Mouse (Mus musculus) hindbrain, embryonic 15.5 days (tissue): ENCODE measurements around the gene Ubash3b. TPM values are rescaled to one million over a fixed set of nuclear protein-coding genes. Genes with fewer than 3 reads are reported as not detected.

Experiments
- ATAC-seq: fragments of 200-750 bp; cut with Nextera tagmentation; 2 replicates; pipeline ENCODE4 v1.8.0; 2017; ENCODE audit warnings: low read depth, moderate number of reproducible peaks, moderate TSS enrichment; ENCODE audit not compliant: low FRiP score
- H3K27ac ChIP-seq: fragments of 300-500 bp; sonication (generic); replicated peaks from 2 replicates; pipeline ENCODE4 v1.5.1; 2015; ENCODE audit warnings: mild to moderate bottlenecking, inconsistent platforms
- H3K27me3 ChIP-seq: fragments of 300-500 bp; sonication (generic); 2 replicates; pipeline ENCODE4 v1.6.1; 2015; ENCODE audit warnings: control low read depth, inconsistent platforms
- H3K36me3 ChIP-seq: fragments of 300-500 bp; sonication (generic); 2 replicates; pipeline ENCODE4 v1.6.1; 2015; ENCODE audit warnings: control low read depth, inconsistent platforms
- H3K4me1 ChIP-seq: fragments of 300-500 bp; sonication (generic); replicated peaks from 2 replicates; pipeline ENCODE4 v1.6.1; 2015; ENCODE audit warnings: control low read depth, inconsistent platforms
- H3K4me2 ChIP-seq: fragments of 300-500 bp; sonication (generic); 2 replicates; pipeline ENCODE4 v1.6.1; 2015; ENCODE audit warnings: moderate library complexity, mild to moderate bottlenecking, inconsistent platforms
- H3K4me3 ChIP-seq: fragments of 300-500 bp; sonication (generic); 2 replicates; pipeline ENCODE4 v1.5.1; 2015; ENCODE audit warnings: mild to moderate bottlenecking, inconsistent platforms
- H3K9ac ChIP-seq: fragments of 300-500 bp; sonication (generic); 2 replicates; pipeline ENCODE4 v1.6.1; 2015; ENCODE audit warnings: inconsistent platforms
- H3K9me3 ChIP-seq: fragments of 300-500 bp; sonication (generic); 2 replicates; pipeline ENCODE4 v1.6.1; 2016; ENCODE audit warnings: control low read depth, inconsistent platforms
- WGBS: fragments of 180-500 bp; shearing (Covaris S2); methylation state at CpG from one replicate; pipeline ENCODE4 v1.1.7; 2015; 5-methylcytosine and 5-hydroxymethylcytosine counted together
- polyA plus RNA-seq: library from polyadenylated mRNA; unstranded; fragments of >200 nt; fragmentation: Nextera tagmentation; extraction: Ambion mirVana; gene quantifications from 2 replicates; pipeline ENCODE4 v1.2.1, GENCODE M21; 2015

Ubash3b gene
- polyA plus RNA-seq, 1 experiment from 2014 or later, result 27.3 TPM

GRCm38 (mm10) chr9:41041404-41041803, 120.1 kb downstream of the Ubash3b start:
- Histone ChIP-seq H3K4me1 (no peaks in the 10 kb centered on the region), H3K4me3 (no peak overlapping the region), H3K36me3 (peaks cover 17% of the 10 kb centered on the region), H3K27me3 (no peaks in the 10 kb centered on the region), H3K27ac (no peak overlapping the region), H3K9ac (no peak overlapping the region), H3K4me2 (no peak overlapping the region), H3K9me3 (no peaks in the 10 kb centered on the region)
- ATAC-seq, result no peak
- WGBS, result 75% methylated on average over 3 of the region's 3 CpGs

DNA sequence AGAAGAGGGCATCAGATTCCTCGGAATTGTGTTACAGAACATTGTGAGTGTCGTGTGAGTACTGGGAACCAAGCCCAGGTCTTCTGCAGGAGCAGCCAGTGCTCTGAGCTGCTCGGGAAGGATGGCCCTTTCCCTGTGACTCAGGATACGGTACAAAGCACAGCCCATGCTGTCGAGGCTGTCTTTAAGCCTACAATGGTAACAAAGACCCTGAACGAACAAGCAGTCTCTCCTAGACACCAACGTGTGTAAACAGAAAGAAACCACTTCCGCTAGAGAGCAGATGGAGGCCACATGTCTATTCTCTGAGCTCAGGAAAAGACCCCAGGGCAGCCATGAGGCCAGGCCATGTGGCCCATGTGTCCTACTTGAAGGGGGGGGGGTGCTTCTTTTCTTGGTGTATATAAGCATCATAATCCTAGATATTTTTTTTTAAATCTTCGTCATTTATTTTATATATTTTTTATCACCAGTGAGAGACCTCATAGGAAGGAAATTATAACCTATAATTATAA, 123.3 kb downstream of the Ubash3b start:
- H3K9me3 ChIP-seq, result no peaks in the 10 kb centered on the region
- peaks cover 17% of the 10 kb centered on the region for H3K36me3 ChIP-seq
- H3K4me3 ChIP-seq, result no peak overlapping the region
- no peak overlapping the region for H3K27ac ChIP-seq
- H3K9ac ChIP-seq, result no peak overlapping the region
- no peaks in the 10 kb centered on the region; the same call in 1 of the 2 replicates for H3K4me1 ChIP-seq
- no peaks in the 10 kb centered on the region for H3K27me3 ChIP-seq
- no peak overlapping the region for H3K4me2 ChIP-seq
- ATAC-seq, result no peak
- 57% methylated on average over 9 of the region's 9 CpGs for WGBS

- 26% methylated on average over 18 of the region's 18 CpGs for WGBS
- Histone ChIP-seq H3K4me2 (peak overlapping the region; percentile 35), H3K36me3 (peaks cover 7% of the 10 kb centered on the region; the same call in 1 of the 2 replicates), H3K4me3 (no peak overlapping the region), H3K27me3 (no peaks in the 10 kb centered on the region), H3K9ac (0 out of 2 replicates have a peak overlapping the region, but pooled peaks have one; percentile 0), H3K27ac (peak overlapping the region; percentile 83), H3K4me1 (peaks cover 14% of the 10 kb centered on the region), H3K9me3 (no peaks in the 10 kb centered on the region)
- peak; percentile 77 for ATAC-seq
These were observed 129.7 kb downstream of the Ubash3b start for GRCm38 (mm10) chr9:41031590-41032489.

DNA sequence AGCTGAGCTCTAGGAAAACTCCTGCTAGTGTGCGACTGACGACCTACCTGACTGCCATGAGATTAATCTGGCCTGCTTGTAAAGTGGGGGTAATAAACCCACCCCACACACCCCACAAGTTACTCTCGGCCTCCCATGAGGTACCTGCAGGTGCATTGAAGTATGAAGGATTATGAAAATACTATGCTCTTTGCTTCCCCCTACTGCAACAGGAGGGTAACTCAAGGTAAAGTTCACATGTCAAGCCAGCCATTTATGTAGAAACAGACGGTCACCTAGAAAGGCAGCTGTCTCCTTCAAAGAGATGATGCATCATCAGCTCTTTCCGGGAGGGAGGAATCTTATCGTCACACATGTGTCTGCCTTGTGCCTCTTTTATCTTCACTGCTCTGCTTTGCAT, 131.7 kb downstream of the Ubash3b start:
- Histone ChIP-seq H3K9ac (no peak overlapping the region), H3K27ac (no peak overlapping the region), H3K4me1 (peaks cover 14% of the 10 kb centered on the region), H3K27me3 (no peaks in the 10 kb centered on the region), H3K4me3 (no peak overlapping the region), H3K4me2 (no peak overlapping the region), H3K36me3 (peaks cover 13% of the 10 kb centered on the region), H3K9me3 (no peaks in the 10 kb centered on the region)
- no peak for ATAC-seq
- WGBS, result 77% methylated on average over 6 of the region's 6 CpGs

GRCm38 (mm10) chr9:41028470-41028869, 133.0 kb downstream of the Ubash3b start:
- no peak overlapping the region for H3K9ac ChIP-seq
- peaks cover 14% of the 10 kb centered on the region for H3K4me1 ChIP-seq
- no peak overlapping the region for H3K27ac ChIP-seq
- H3K9me3 ChIP-seq, result no peaks in the 10 kb centered on the region
- H3K36me3 ChIP-seq, result peaks cover 21% of the 10 kb centered on the region
- no peak overlapping the region for H3K4me3 ChIP-seq
- no peaks in the 10 kb centered on the region for H3K27me3 ChIP-seq
- 47% methylated on average over 5 of the region's 5 CpGs for WGBS
- ATAC-seq, result no peak
- H3K4me2 ChIP-seq, result no peak overlapping the region

DNA sequence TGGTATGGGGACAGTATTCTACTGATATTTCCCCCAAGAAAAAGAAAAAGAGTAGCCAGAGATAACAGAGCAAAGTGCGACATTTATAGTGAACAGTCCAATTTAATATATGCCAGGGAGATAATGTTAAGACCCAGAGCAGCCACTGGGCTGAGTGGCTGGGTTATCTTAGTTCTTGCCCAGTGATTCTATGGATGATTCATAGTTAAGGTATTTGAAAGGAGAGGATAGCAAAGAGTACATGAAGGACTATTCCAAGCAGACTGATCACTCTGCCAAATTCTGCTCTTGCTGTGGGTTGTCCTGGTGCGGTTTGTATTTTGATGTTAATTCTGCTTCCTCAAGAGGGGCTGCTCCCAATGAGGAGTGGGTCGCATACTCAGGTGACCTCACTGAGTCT, 139.8 kb downstream of the Ubash3b start:
- Histone ChIP-seq H3K4me1 (no peaks in the 10 kb centered on the region), H3K27ac (no peak overlapping the region), H3K36me3 (peaks cover 59% of the 10 kb centered on the region), H3K9ac (no peak overlapping the region), H3K4me3 (no peak overlapping the region), H3K27me3 (no peaks in the 10 kb centered on the region), H3K9me3 (no peaks in the 10 kb centered on the region), H3K4me2 (no peak overlapping the region)
- 67% methylated on average over 3 of the region's 3 CpGs for WGBS
- no peak for ATAC-seq

- Histone ChIP-seq H3K4me1 (no peaks in the 10 kb centered on the region), H3K4me3 (no peak overlapping the region), H3K9ac (no peak overlapping the region), H3K36me3 (peaks cover 53% of the 10 kb centered on the region), H3K27ac (no peak overlapping the region), H3K4me2 (no peak overlapping the region), H3K27me3 (no peaks in the 10 kb centered on the region), H3K9me3 (no peaks in the 10 kb centered on the region)
- 86% methylated on average over 3 of the region's 3 CpGs for WGBS
- ATAC-seq, result no peak
These were observed 141.0 kb downstream of the Ubash3b start for GRCm38 (mm10) chr9:41020486-41020885.

GRCm38 (mm10) chr9:41014512-41014911, 147.0 kb downstream of the Ubash3b start:
- Histone ChIP-seq H3K27me3 (no peaks in the 10 kb centered on the region), H3K4me3 (no peak overlapping the region), H3K4me1 (peaks cover 15% of the 10 kb centered on the region), H3K36me3 (peaks cover 19% of the 10 kb centered on the region), H3K9me3 (no peaks in the 10 kb centered on the region), H3K9ac (no peak overlapping the region), H3K27ac (peak overlapping the region; percentile 68), H3K4me2 (no peak overlapping the region)
- ATAC-seq, result no peak
- WGBS, result 23% methylated on average over 4 of the region's 4 CpGs

DNA sequence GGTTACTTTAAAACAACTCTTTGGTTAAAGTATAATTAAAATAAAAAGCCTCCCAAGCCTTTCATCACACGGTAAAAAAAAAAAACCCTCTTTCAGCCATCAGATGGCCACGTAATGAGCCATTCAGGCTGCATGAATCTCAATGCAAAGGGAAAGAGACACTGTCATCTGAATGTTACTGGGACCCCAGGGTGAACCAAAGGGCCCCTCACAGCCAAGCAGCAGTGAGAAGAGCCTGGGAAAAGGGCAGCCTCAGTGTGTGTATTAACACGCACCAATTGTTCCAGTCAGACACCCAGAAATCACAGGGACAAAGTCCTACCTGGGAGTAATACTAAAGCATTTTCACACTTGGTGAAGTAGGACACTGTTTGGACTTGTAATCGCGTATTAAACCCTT, 149.0 kb downstream of the Ubash3b start:
- no peaks in the 10 kb centered on the region for H3K9me3 ChIP-seq
- H3K36me3 ChIP-seq, result 0 out of 2 replicates have a peak, but pooled peaks cover 5% of the 10 kb centered on the region
- no peak overlapping the region for H3K4me3 ChIP-seq
- H3K27me3 ChIP-seq, result no peaks in the 10 kb centered on the region
- no peak for ATAC-seq
- H3K9ac ChIP-seq, result no peak overlapping the region
- H3K4me1 ChIP-seq, result peaks cover 15% of the 10 kb centered on the region
- WGBS, result 33% methylated on average over 5 of the region's 5 CpGs
- no peak overlapping the region for H3K4me2 ChIP-seq
- peak overlapping the region; percentile 78 for H3K27ac ChIP-seq

DNA sequence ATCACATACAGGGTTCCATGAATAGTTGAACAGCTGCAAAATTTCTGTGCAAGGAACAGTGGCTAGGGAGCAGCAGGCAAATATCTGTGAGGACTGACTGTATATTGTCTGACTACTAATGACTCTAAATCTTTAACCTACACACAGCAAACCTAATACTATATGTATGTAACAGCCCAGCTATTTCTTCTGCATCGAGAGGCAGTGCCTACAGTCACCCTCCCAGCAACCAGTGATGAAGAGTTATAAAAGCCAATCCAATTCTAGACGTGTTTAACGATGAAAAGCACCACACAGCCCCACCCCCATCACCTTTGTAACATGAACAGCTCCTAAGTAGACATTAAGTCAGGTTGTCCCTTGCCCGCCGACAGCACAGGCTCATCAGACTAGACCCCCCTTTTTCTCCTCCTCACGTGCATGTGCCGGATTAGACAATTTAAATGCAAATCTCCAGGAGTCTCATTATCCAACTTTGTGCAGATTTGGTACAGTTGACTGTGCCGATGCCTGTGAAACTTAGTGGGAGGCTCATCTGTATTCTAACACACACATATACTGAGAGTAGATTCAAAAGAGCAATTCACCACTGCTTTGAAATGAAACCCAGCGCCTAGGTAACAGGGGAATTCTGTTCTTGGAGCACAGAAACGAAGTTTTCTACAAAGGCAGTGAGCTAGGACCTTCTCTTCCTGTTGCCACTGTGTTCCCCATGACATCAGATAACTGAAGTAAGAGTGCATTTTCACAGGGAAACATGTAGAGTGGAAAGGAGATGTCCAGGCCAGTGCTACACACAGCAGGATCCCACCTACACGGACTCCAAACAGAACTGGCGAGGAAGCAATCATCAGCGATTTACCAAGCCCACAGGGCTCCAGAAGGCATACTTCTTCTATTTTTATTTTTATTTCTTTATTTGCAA, 149.7 kb downstream of the Ubash3b start:
- H3K27ac ChIP-seq, result peak overlapping the region; percentile 78
- no peak overlapping the region for H3K9ac ChIP-seq
- peak; percentile 88 for ATAC-seq
- H3K4me1 ChIP-seq, result peaks cover 15% of the 10 kb centered on the region
- H3K4me3 ChIP-seq, result no peak overlapping the region
- no peaks in the 10 kb centered on the region for H3K36me3 ChIP-seq
- no peaks in the 10 kb centered on the region for H3K27me3 ChIP-seq
- H3K9me3 ChIP-seq, result no peaks in the 10 kb centered on the region
- WGBS, result 17% methylated on average over 13 of the region's 13 CpGs
- no peak overlapping the region for H3K4me2 ChIP-seq

DNA sequence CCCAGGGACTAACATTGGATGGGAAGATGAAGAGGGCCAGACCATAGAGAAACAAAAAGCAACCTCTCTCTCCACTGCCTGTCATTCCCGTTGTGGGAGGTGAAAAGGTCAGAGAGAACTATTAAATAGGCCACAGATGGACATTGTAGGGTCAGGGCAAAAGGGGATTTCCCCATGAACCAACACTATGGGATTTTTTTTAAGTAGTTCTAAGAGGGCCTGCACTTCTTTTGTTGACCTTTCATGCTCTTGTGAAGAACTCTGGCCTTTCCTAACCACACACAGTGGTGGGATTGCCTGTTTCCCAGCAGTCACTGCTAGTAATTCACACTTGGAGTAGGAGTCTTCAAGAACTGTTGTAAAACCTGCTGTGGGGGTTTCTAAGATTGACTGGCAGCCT, 153.7 kb downstream of the Ubash3b start:
- no peaks in the 10 kb centered on the region for H3K27me3 ChIP-seq
- no peak overlapping the region for H3K9ac ChIP-seq
- 6% methylated on average over 1 of the region's 1 CpGs for WGBS
- no peak for ATAC-seq
- H3K4me3 ChIP-seq, result no peak overlapping the region
- no peaks in the 10 kb centered on the region for H3K9me3 ChIP-seq
- 0 out of 2 replicates have a peak, but pooled peaks cover 9% of the 10 kb centered on the region for H3K4me1 ChIP-seq
- no peak overlapping the region for H3K27ac ChIP-seq
- no peak overlapping the region for H3K4me2 ChIP-seq
- no peaks in the 10 kb centered on the region for H3K36me3 ChIP-seq

DNA sequence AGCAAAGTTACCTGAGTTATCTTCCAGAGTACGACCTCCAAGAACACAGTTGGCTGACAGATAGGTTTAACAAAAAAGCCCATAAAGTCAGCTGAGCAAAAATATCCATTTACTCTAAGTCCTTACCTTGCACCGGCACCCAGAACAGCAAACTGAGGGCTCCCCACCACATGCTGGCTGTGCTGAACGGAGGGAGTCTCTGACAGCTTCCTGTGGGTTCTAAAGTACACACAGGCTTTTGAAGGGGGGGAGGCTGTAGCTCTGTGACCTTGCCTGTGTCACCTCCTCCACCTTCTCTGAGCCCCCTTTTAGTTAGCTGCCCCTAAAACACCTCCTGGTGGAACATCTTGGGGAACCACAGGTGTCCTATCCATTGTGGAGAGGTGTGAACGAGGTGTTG, 157.1 kb downstream of the Ubash3b start, which contains the start of gene Crtam:
Gene Crtam (minus strand): TSS at position 214 of the 400 bp plus-strand sequence.
- Histone ChIP-seq H3K4me2 (no peak within 1 kb of the TSS), H3K9me3 (no peaks in the 10 kb centered on the region), H3K4me1 (peaks cover 8% of the 10 kb centered on the region; the same call in 1 of the 2 replicates), H3K36me3 (no peaks in the 10 kb centered on the region), H3K27ac (no peak within 1 kb of the TSS), H3K4me3 (no peak within 1 kb of the TSS), H3K9ac (no peak within 1 kb of the TSS), H3K27me3 (no peaks in the 10 kb centered on the region)
- ATAC-seq, result no peak
- 71% methylated on average over 4 of the region's 4 CpGs for WGBS
